Mouse (Mus musculus): ENCODE data around the gene Cyp2c29. TPM values are rescaled to one million over a fixed set of nuclear protein-coding genes. Genes with fewer than 3 reads are reported as not detected.

Gene Cyp2c29
- under 1 TPM in 1 of 2 experiments, not detected in 1; 0.38 TPM for polyA plus RNA-seq (2017; shearing (Covaris generic))

DNA sequence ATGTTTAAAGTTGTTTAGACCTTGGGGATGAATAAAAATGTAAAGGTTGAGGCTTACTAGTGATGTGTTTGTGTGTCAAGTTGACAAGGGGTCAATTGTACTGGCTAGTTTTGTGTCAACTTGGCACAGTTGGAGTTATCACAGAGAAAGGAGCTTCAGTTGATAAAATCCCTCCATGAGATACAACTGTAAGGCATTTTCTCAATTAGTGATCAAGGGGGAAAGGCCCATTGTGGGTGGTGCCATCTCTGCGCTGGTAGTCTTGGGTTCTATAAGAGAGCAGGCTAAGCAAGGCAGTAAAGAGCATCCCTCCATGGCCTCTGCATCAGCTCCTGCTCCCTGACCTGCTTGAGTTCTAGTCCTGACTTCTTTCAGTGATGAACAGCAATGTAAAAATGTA is at the start of gene Cyp2c29:
TSS of gene Cyp2c29 (plus strand) at position 301 of the 400 bp plus-strand sequence.

Other genes starting within 250 kb of the Cyp2c29 start
- gene Cyp2c65, start 208.4 kb upstream of the Cyp2c29 start, polyA plus RNA-seq (2017; shearing (Covaris generic)) = not detected
- gene Cyp2c66, start 155.5 kb upstream of the Cyp2c29 start, polyA plus RNA-seq (2017; shearing (Covaris generic)) = under 1 TPM in 1 of 2 experiments, not detected in 1; 0.10 TPM
- gene Cyp2c38, start 193.7 kb downstream of the Cyp2c29 start, polyA plus RNA-seq (2017; shearing (Covaris generic)) = not detected
- gene Cyp2c39, start 241.5 kb downstream of the Cyp2c29 start, polyA plus RNA-seq (2017; shearing (Covaris generic)) = not detected